12 mouse cellular contexts compared by ENCODE assay signal in genomic region chr6:39373301-39373955, GRCm38 (mm10). TPM values are rescaled to one million over a fixed set of nuclear protein-coding genes. Genes with fewer than 3 reads are reported as not detected.
A peak's percentile ranks its signal among the peaks of the same experiment; 100 is the strongest.
DNase-seq lines count a peak whose midpoint lies in the region; TF ChIP-seq lines count a peak whose summit lies in the region.
"Had no signal": no experiment of that assay in that cellular context is flagged by ENCODE, and none has a peak within 500 bp of the region (broad histone marks: within the 10 kb centered on the region; RNA-seq: fewer than 3 reads in every experiment).

No protein-coding gene starts in this region.

- no peak overlapping the region for H3K27ac ChIP-seq in kidney, adult 2 months (ENCODE audit: insufficient read depth, low read depth, low read length)
- peak overlapping the region; percentile 89 for H3K27ac ChIP-seq in macrophage

- H3K4me3 ChIP-seq in kidney, adult 2 months (ENCODE audit: insufficient read depth, low read depth, low read length), result no peak overlapping the region
- no peak overlapping the region for H3K4me3 ChIP-seq in macrophage (ENCODE audit: inconsistent target)
- H3K4me3 ChIP-seq: limb, embryonic 15.5 days had no signal

- no peaks in the 10 kb centered on the region for H3K36me3 ChIP-seq in kidney, adult 2 months (ENCODE audit: control insufficient read depth, insufficient read depth, low read length)
- H3K36me3 ChIP-seq in macrophage (ENCODE audit: inconsistent target), result no peaks in the 10 kb centered on the region

- no peaks in the 10 kb centered on the region for H3K27me3 ChIP-seq in kidney, adult 2 months (replicated peaks; ENCODE audit: control insufficient read depth, insufficient read depth, low read length)
- H3K27me3 ChIP-seq: CH12.LX; limb, embryonic 15.5 days had no signal

- H3K79me2 ChIP-seq in macrophage (ENCODE audit: inconsistent target), result peaks cover 72% of the 10 kb centered on the region

- no peak for TF ChIP-seq POLR2A in kidney, adult 2 months (IDR thresholded peaks at IDR 0.05; ENCODE audit: low read depth, low read length)

- H3K4me1 ChIP-seq in kidney, adult 2 months (ENCODE audit: control insufficient read depth, insufficient read depth, low read length), result peaks cover 9% of the 10 kb centered on the region; the same call in 1 of the 2 replicates

- 74% methylated on average over 4 of the region's 4 CpGs for WGBS in kidney, adult 2 months
- WGBS in macrophage (ENCODE audit: missing documents), result 76% methylated on average over 4 of the region's 4 CpGs

- peak; percentile 17 for DNase-seq in kidney, adult 2 months
- no peak for DNase-seq in kidney, adult 18-20 months
- DNase-seq in 3T3-L1 (ENCODE audit: low read depth, low spot score), result peak; percentile 48
- peak; percentile 26 for DNase-seq in R1 (ENCODE audit: low read depth, low spot score)
- DNase-seq in adrenal gland, adult 2 months, result no peak
- DNase-seq in left cerebral cortex, adult 8-10 months (ENCODE audit: low spot score in 2 of 2), result no peak
- DNase-seq: cerebellum, adult 9-10 months; thymus, postnatal 25 days had no signal

- TF ChIP-seq CTCF in kidney, adult 2 months (conservative IDR thresholded peaks at IDR 0.05; ENCODE audit: insufficient read depth, insufficient read length, low read depth, low read length), result no peak

RNA-seq across cellular contexts. Expression of gene Slc37a3, which starts 4.0 kb away (rescaled TPM):
- 25.9 and 28.7 TPM in 2 replicates for polyA plus RNA-seq in kidney, adult 2 months (2012; rRNA removed)
- total RNA-seq in macrophage (2018; cell fraction: chromatin; rRNA removed), result 100 to 1,000 TPM in 10 of 26 experiments, 10 to 100 TPM in 16; 32.0 to 265 (median 86.3) TPM
- total RNA-seq in macrophage (2018; cell fraction: cytosol; rRNA removed), result 10 to 100 TPM in 25 of 26 experiments, 1 to 10 TPM in 1; 7.4 to 39.5 (median 16.4) TPM
- total RNA-seq in macrophage (2018; cell fraction: nucleus; rRNA removed), result 100 to 1,000 TPM in 7 of 26 experiments, 10 to 100 TPM in 19; 29.6 to 251 (median 52.5) TPM
- 15.2 to 33.3 TPM (median 21.6 TPM) in 3 replicates for polyA plus RNA-seq in macrophage (2018)
- total RNA-seq in adrenal gland, adult 2 months (2021), result 10 to 100 TPM; 33.7 to 40.5 TPM
- 7.9 and 8.4 TPM in 2 replicates for polyA plus RNA-seq in adrenal gland, adult 2 months (2012; rRNA removed)
- 10 to 100 TPM; 56.9 to 64.9 (median 58.8) TPM for total RNA-seq in left cerebral cortex, adult 8-10 months (2022)

RNA-seq across cellular contexts. Expression of gene Rab19, which starts 7.5 kb away (rescaled TPM):
- 2.1 and 2.7 TPM in 2 replicates for polyA plus RNA-seq in kidney, adult 2 months (2012; rRNA removed)
- total RNA-seq in macrophage (2018; cell fraction: chromatin; rRNA removed), result 10 to 100 TPM in 3 of 26 experiments, 1 to 10 TPM in 21, under 1 TPM in 2; 0.75 to 14.6 (median 3.3) TPM
- 10 to 100 TPM in 8 of 26 experiments, 1 to 10 TPM in 18; 3.4 to 13.4 (median 8.6) TPM for total RNA-seq in macrophage (2018; cell fraction: cytosol; rRNA removed)
- total RNA-seq in macrophage (2018; cell fraction: nucleus; rRNA removed), result 10 to 100 TPM in 3 of 26 experiments, 1 to 10 TPM in 23; 1.6 to 16.4 (median 6.1) TPM
- 3.6 to 21.5 TPM (median 8.0 TPM) in 3 replicates for polyA plus RNA-seq in macrophage (2018)
- total RNA-seq in adrenal gland, adult 2 months (2021), result under 1 TPM; 0.23 to 0.73 TPM
- 0.37 TPM in 1 of 2 replicates, not detected in the other for polyA plus RNA-seq in adrenal gland, adult 2 months (2012; rRNA removed)
- under 1 TPM in 3 of 4 experiments, not detected in 1; 0.24 to 0.34 (median 0.33) TPM for total RNA-seq in left cerebral cortex, adult 8-10 months (2022)
- total RNA-seq: layer of hippocampus, adult 8-10 months had no signal

RNA-seq across cellular contexts. Expression of gene Mkrn1, which starts 46.8 kb away (rescaled TPM):
- polyA plus RNA-seq in kidney, adult 2 months (2012; rRNA removed), result 31.0 and 34.5 TPM in 2 replicates
- total RNA-seq in macrophage (2018; cell fraction: chromatin; rRNA removed), result 100 to 1,000 TPM in 2 of 26 experiments, 10 to 100 TPM in 24; 34.5 to 123 (median 75.5) TPM
- total RNA-seq in macrophage (2018; cell fraction: cytosol; rRNA removed), result 100 to 1,000 TPM in 22 of 26 experiments, 10 to 100 TPM in 4; 88.1 to 147 (median 115) TPM
- 100 to 1,000 TPM in 4 of 26 experiments, 10 to 100 TPM in 22; 41.3 to 129 (median 78.9) TPM for total RNA-seq in macrophage (2018; cell fraction: nucleus; rRNA removed)
- 84.9 to 132 TPM (median 125 TPM) in 3 replicates for polyA plus RNA-seq in macrophage (2018)
- total RNA-seq in adrenal gland, adult 2 months (2021), result 10 to 100 TPM; 67.9 to 69.7 TPM
- 24.1 and 30.1 TPM in 2 replicates for polyA plus RNA-seq in adrenal gland, adult 2 months (2012; rRNA removed)
- total RNA-seq in left cerebral cortex, adult 8-10 months (2022), result 100 to 1,000 TPM; 124 to 132 (median 125) TPM

Comparison
In these comparisons a context has a peak if more than half of its experiments do, and no peak if none do; other contexts are left out.
1. DNase-seq: peak in kidney, adult 2 months (single experiment), 3T3-L1 (single experiment) and R1 (single experiment); none in kidney, adult 18-20 months (single experiment), adrenal gland, adult 2 months (single experiment) and left cerebral cortex, adult 8-10 months (0 of 2).